Mouse (Mus musculus): ENCODE measurements around the gene Gng3. TPM values are rescaled to one million over a fixed set of nuclear protein-coding genes. Genes with fewer than 3 reads are reported as not detected.
A peak's percentile ranks its signal among the peaks of the same experiment; 100 is the strongest.

Gene Gng3
- polyA plus RNA-seq, 1 experiment from 2014 or later: 0.23 TPM

DNA sequence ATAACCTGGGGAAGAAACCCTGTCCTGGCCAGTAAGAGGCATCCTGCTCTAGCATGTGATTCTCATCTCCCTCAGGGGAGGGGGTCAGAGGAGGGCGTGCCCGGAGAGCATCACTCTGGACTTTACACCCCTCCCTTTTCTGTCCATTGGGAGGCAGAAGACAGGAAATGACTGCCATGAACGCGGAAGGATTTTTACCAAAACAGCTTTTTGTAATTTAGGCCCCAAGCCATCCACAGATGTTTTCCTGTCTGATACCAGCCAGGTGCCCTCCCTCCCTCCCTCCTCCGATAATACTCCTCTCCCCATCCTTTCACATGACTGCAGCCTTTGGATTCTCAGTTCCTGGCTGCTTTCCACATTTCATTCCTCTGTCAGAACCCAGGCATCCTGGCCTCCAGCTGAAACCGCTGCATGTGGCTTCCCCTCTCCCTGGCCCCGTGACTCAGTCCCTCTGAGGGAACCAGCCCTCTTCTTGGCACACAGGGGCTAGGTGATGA, 11.5 kb upstream of the Gng3 start, which contains the start of gene Lrrn4cl:
Gene Lrrn4cl, plus strand, starts transcription at position 367 of the 500 bp plus-strand sequence.
- TF ChIP-seq CTCF (IDR thresholded peaks at IDR 0.05; ENCODE audit: low read depth) (no peak), EP300 (IDR thresholded peaks at IDR 0.05; ENCODE audit: low read depth) (no peak)
- 40% methylated on average over 7 of the region's 7 CpGs for whole genome bisulfite sequencing (ENCODE audit: insufficient replicate concordance)

GRCm38 (mm10) chr19:8848356-8848755, 9.4 kb upstream of the Gng3 start:
- H3K36me3 ChIP-seq (replicated peaks; ENCODE audit: insufficient read depth, low read length): peaks cover 20% of the 10 kb centered on the region
- no peaks in the 10 kb centered on the region for H3K4me1 ChIP-seq (ENCODE audit: insufficient read depth)
- H3K27ac ChIP-seq (ENCODE audit: low read depth): no peak overlapping the region
- ATAC-seq (no peak), DNase-seq (no peak)
- H3K4me3 ChIP-seq (ENCODE audit: low read depth, low read length): no peak overlapping the region
- H3K9ac ChIP-seq (replicated peaks): no peak overlapping the region
- WGBS (ENCODE audit: insufficient replicate concordance): 81% methylated on average over 5 of the region's 5 CpGs
- H3K4me2 ChIP-seq (ENCODE audit: low read depth, low read length): no peak overlapping the region
- TF ChIP-seq EP300 (IDR thresholded peaks at IDR 0.05; ENCODE audit: low read depth): no peak
- no peak for TF ChIP-seq CTCF (IDR thresholded peaks at IDR 0.05; ENCODE audit: low read depth)
- H3K27me3 ChIP-seq (ENCODE audit: insufficient read depth, low read length): no peaks in the 10 kb centered on the region
- H3K9me3 ChIP-seq (ENCODE audit: low read length): no peaks in the 10 kb centered on the region

More for the DNA sequence above, 11.5 kb upstream of the Gng3 start, which contains the start of gene Lrrn4cl:
- peak; percentile 35; the same call in 1 of the 2 replicates for ATAC-seq
- H3K4me1 ChIP-seq (ENCODE audit: insufficient read depth): no peaks in the 10 kb centered on the region
- H3K27me3 ChIP-seq (ENCODE audit: insufficient read depth, low read length): no peaks in the 10 kb centered on the region
- H3K4me3 ChIP-seq (ENCODE audit: low read depth, low read length): no peak within 1 kb of the TSS
- DNase-seq: no peak
- no peaks in the 10 kb centered on the region for H3K9me3 ChIP-seq (ENCODE audit: low read length)
- no peak within 1 kb of the TSS for H3K27ac ChIP-seq (ENCODE audit: low read depth)
- peaks cover 20% of the 10 kb centered on the region for H3K36me3 ChIP-seq (replicated peaks; ENCODE audit: insufficient read depth, low read length)
- no peak within 1 kb of the TSS for H3K4me2 ChIP-seq (ENCODE audit: low read depth, low read length)
- no peak within 1 kb of the TSS for H3K9ac ChIP-seq (replicated peaks)

GRCm38 (mm10) chr19:8844371-8845129, 5.6 kb upstream of the Gng3 start:
- Histone ChIP-seq H3K9ac (replicated peaks) (no peak overlapping the region), H3K9me3 (ENCODE audit: low read length) (no peaks in the 10 kb centered on the region), H3K36me3 (replicated peaks; ENCODE audit: insufficient read depth, low read length) (peaks cover 24% of the 10 kb centered on the region), H3K27ac (ENCODE audit: low read depth) (no peak overlapping the region), H3K4me1 (ENCODE audit: insufficient read depth) (peaks cover 15% of the 10 kb centered on the region), H3K4me3 (ENCODE audit: low read depth, low read length) (no peak overlapping the region), H3K27me3 (ENCODE audit: insufficient read depth, low read length) (no peaks in the 10 kb centered on the region), H3K4me2 (ENCODE audit: low read depth, low read length) (no peak overlapping the region)
- ATAC-seq: peak; percentile 22
- no peak for TF ChIP-seq EP300 (IDR thresholded peaks at IDR 0.05; ENCODE audit: low read depth)
- TF ChIP-seq CTCF (IDR thresholded peaks at IDR 0.05; ENCODE audit: low read depth): peak; percentile 82
- DNase-seq: peak; percentile 83
- WGBS (ENCODE audit: insufficient replicate concordance): 55% methylated on average over 5 of the region's 5 CpGs

DNA sequence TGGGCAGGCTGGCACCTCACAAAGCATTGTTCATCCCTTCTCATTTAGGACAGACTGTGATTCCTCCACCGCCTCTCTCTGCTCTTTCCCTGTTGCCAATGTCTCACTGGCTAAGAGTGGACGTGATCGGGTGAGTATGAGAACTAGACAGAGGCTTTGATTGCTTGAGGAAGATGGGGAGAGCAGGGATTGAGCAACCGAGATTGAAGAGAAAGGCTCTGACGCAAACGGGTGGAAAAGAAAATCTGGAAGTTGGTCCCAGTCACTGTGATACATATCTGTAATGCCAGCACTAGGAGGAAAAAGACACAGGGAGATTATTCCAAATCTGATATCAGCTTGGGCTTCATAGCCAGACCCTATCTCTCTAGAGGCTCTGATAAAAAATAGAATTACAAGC, 4.0 kb upstream of the Gng3 start:
- no peak for ATAC-seq
- peaks cover 24% of the 10 kb centered on the region for H3K36me3 ChIP-seq (replicated peaks; ENCODE audit: insufficient read depth, low read length)
- H3K4me3 ChIP-seq (ENCODE audit: low read depth, low read length): no peak overlapping the region
- H3K4me1 ChIP-seq (ENCODE audit: insufficient read depth): peaks cover 28% of the 10 kb centered on the region
- H3K4me2 ChIP-seq (ENCODE audit: low read depth, low read length): no peak overlapping the region
- no peaks in the 10 kb centered on the region for H3K9me3 ChIP-seq (ENCODE audit: low read length)
- 74% methylated on average over 6 of the region's 6 CpGs for WGBS (ENCODE audit: insufficient replicate concordance)
- no peak overlapping the region for H3K27ac ChIP-seq (ENCODE audit: low read depth)
- no peaks in the 10 kb centered on the region for H3K27me3 ChIP-seq (ENCODE audit: insufficient read depth, low read length)
- no peak for TF ChIP-seq CTCF (IDR thresholded peaks at IDR 0.05; ENCODE audit: low read depth)
- no peak for TF ChIP-seq EP300 (IDR thresholded peaks at IDR 0.05; ENCODE audit: low read depth)
- H3K9ac ChIP-seq (replicated peaks): no peak overlapping the region
- no peak for DNase-seq

GRCm38 (mm10) chr19:8841012-8841411, 2.0 kb upstream of the Gng3 start:
- DNase-seq: no peak
- Histone ChIP-seq H3K9ac (replicated peaks) (peak overlapping the region; percentile 82), H3K4me2 (ENCODE audit: low read depth, low read length) (peak overlapping the region; percentile 93), H3K27ac (ENCODE audit: low read depth) (peak overlapping the region; percentile 71; the same call in 1 of the 2 replicates), H3K9me3 (ENCODE audit: low read length) (no peaks in the 10 kb centered on the region), H3K4me3 (ENCODE audit: low read depth, low read length) (peak overlapping the region; percentile 69), H3K27me3 (ENCODE audit: insufficient read depth, low read length) (no peaks in the 10 kb centered on the region), H3K4me1 (ENCODE audit: insufficient read depth) (peaks cover 32% of the 10 kb centered on the region), H3K36me3 (replicated peaks; ENCODE audit: insufficient read depth, low read length) (peaks cover 5% of the 10 kb centered on the region)
- no peak for ATAC-seq
- 83% methylated on average over 7 of the region's 7 CpGs for WGBS (ENCODE audit: insufficient replicate concordance)
- no peak for TF ChIP-seq EP300 (IDR thresholded peaks at IDR 0.05; ENCODE audit: low read depth)
- no peak for TF ChIP-seq CTCF (IDR thresholded peaks at IDR 0.05; ENCODE audit: low read depth)

- Histone ChIP-seq H3K4me2 (ENCODE audit: low read depth, low read length) (peak overlapping the region; percentile 93), H3K4me3 (ENCODE audit: low read depth, low read length) (peak overlapping the region; percentile 69), H3K27me3 (ENCODE audit: insufficient read depth, low read length) (no peaks in the 10 kb centered on the region), H3K36me3 (replicated peaks; ENCODE audit: insufficient read depth, low read length) (peaks cover 7% of the 10 kb centered on the region; the same call in 1 of the 2 replicates), H3K27ac (ENCODE audit: low read depth) (peak overlapping the region; percentile 71), H3K4me1 (ENCODE audit: insufficient read depth) (peaks cover 32% of the 10 kb centered on the region), H3K9ac (replicated peaks) (peak overlapping the region; percentile 82), H3K9me3 (ENCODE audit: low read length) (no peaks in the 10 kb centered on the region)
- no peak for TF ChIP-seq EP300 (IDR thresholded peaks at IDR 0.05; ENCODE audit: low read depth)
- TF ChIP-seq CTCF (IDR thresholded peaks at IDR 0.05; ENCODE audit: low read depth): 0 out of 2 replicates have a peak, but pooled peaks have one; percentile 3
- DNase-seq (peak; percentile 85), ATAC-seq (peak; percentile 68)
- WGBS (ENCODE audit: insufficient replicate concordance): 27% methylated on average over 29 of the region's 29 CpGs
Measured at GRCm38 (mm10) chr19:8839908-8840791, 1.2 kb upstream of the Gng3 start.

All from liver, postnatal 0 days (tissue).